Mouse (Mus musculus): Measurements from ENCODE around the gene Lag3.
A peak's percentile ranks its signal among the peaks of the same experiment; 100 is the strongest.

Gene Lag3

GRCm38 (mm10) chr6:124858561-124859318, 52.8 kb downstream of the Lag3 start:
- DNase-seq (ENCODE audit: low spot score), result no peak

DNA sequence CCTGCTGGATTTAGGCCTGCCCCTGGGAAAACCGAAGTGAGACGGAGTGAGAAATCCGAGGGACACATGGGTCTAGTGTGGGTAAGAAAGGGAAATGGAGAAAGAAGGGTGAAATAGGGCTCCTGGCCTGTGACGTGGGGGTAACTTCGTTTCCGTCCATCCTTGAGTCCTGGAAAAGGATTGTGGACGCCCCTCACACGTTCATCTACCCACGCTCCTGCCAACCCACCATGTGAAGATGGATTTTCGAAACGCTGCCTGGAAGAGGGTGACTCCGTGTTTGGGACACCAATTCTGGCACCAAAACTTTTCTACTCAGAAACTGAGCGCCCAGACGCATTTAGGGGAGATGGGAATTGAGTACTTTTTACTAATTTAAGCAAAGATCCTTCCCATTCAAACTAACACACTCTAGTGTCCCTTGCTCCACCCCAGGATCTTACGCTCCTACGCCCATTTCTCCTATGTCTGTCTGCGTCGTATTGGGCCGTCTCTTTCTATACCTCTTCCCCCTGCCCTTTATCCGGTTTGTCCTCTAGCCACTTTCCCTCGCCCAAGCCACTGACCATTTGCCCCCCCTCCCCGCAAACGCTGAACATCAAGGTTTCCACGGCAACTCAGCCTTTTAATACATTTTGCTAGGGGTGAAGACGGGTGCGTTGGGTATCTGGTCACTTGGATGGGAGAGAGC, 53.5 kb downstream of the Lag3 start:
- no peak for DNase-seq (ENCODE audit: low spot score)

GRCm38 (mm10) chr6:124856916-124857839, 54.3 kb downstream of the Lag3 start, which contains the start of gene P3h3:
P3h3 (minus strand) TSS chr6:124857752.
- DNase-seq (ENCODE audit: low spot score), result peak; percentile 73

DNA sequence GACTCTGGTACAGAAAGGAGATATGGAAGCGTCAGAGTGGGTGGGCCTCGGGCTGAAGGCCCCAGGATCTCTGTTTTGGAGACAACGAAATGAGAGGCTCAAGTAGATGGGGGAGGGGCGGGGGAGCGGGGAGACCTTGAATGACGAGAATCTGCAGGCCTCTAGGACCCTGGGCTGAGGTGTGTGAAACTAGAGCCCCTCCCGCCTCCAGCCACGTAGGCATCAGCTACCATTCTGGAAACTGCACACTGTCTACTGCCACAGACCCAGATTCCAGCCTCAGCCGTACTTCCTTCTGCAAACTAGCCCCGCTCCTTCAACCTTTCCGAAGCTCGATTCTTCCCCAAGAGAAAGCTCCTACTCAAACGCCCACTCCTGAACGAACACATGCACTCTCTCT, 55.2 kb downstream of the Lag3 start:
- no peak for DNase-seq (ENCODE audit: low spot score)

GRCm38 (mm10) chr6:124854647-124855046, 56.9 kb downstream of the Lag3 start:
- no peak for DNase-seq (ENCODE audit: low spot score)

All from T-cell, adult 2 months (primary cell).